Mouse (Mus musculus) naive thymus-derived CD4-positive, alpha-beta T cell, adult 5 months (primary cell): ENCODE data around the gene Dnajc28. TPM values are rescaled to one million over a fixed set of nuclear protein-coding genes. Genes with fewer than 3 reads are reported as not detected.

Source experiments
- polyA plus RNA-seq: library from polyadenylated mRNA; unstranded; fragments of 100-300 nt; shearing (Covaris generic); gene quantifications from one replicate; pipeline ENCODE4 v1.2.1, GENCODE M21; 2017

Dnajc28 gene
- 4.8 TPM for polyA plus RNA-seq

DNA sequence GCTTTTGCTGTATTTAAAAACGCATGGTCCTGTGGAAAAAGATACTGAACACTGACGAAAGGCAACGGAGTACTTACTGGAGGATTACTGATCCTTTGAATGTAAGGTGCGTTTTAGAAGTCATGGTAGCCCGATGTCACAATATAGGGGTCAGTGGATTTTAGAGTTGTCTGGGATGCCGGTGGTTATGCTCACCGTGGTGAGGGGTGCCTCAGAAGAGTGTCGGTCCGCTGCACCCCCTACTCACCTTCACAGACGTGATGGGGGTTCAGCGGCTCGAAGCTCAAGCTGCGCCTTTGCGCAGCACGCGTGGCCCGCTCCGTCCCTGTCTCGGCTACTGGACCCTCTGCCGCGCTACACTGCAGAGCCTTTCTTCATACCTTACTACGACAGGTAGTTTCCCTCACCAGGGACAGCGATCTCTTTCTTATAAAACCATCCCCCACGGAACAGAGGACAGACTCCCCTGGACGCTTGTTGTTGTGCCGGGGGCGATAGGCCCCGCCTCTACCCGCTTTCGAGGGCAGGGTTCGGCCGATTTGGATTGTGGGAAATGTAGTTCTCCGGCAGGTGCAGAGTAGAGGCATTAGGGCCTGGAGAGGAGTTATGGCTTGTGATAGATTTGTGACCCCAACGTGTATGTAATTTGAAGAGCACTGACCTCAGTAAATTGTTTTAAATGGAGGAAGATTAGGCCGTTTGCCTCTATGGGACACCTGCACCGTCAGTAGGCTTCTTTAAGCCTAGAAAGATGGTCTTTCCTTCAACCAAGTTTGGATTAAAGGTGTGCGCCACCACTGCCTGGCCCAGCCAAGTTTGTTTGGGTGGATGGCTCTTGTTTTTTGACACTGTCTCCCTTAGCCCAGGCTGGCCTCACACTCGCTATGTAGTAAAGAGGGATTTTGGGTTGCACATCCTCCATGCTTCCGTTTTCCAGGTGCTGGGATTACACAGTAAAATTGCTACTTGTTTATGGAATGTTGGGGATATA lies at the start of gene Dnajc28:
Gene Dnajc28, minus strand, starts transcription at position 516 of the 991 bp plus-strand sequence.

DNA sequence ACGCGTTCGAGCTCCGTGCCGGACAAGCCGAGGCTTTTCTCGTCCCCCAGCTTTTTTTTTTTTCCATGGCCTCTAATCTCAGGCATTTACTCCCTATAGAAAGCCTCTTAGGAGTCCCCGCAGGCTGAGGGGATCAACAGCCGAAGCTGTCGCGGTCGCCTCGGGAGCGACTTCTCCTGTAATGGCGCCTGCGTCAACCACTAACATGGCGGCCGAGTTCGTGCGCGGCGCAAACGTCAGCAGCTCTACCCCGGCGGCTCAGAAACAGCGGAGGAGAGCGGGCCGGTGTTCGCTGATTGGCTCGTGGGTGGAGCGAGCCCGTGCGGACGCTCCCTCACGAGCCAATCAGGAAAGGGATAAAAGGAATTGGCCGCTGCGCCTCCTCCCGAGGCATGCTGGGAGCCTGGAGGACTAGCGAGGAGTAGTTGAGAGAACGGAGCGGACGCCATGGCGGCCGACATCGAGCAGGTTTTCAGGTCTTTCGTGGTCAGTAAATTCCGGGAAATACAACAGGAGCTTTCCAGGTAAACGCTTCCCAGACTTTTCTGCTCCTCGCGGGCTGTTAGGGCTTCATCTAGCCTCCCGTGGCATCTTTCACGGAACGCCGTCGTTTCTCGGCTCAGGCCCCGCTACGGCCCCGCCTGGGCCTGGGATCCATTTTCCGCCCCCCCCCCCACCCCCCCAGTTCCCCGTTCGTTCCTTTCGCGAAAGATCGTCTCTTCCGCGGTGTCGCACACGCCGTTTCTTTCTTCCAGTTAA lies 28.8 kb upstream of the Dnajc28 start, which contains the start of gene Son:
Gene Son, plus strand, starts transcription at position 46 of the 759 bp plus-strand sequence.

DNA sequence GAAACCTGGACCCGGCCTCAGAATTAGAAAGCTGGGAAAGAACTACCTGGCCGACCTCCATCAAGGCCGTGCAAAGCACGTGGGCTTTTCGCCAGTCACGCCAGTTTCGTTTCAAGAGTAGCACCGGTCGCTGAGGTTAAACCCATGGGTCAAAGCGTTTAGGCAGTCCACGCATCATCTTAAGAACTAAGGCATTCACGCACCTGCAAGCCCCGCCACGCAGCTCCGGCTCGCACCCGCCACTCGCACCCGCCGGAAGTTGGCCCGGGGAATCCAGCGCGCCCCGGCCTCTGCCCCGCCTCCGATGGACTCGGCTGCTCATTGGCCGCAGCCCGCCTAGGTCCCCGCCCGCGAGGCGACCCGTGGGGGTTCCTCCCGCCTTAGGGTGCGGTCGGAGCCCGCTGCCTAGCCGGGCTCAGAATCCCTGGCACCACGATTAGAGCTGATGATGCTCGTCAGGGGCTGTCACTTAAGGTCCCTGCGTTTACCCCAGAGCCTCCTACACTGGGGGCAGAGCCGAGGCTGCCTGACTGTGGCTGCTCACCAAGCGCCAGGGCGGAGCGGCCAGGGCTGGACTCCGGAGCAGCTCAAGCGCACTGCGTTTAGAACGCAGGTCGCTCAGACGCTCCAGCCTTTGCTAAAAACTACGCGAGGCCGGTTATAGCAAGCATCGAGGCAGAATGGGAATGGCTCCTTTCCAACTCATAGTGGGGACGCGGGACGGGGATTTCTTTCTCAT lies 28.0 kb upstream of the Dnajc28 start, which contains the start of gene Gart:
Gene Gart, minus strand, starts transcription at position 272 of the 739 bp plus-strand sequence.

DNA sequence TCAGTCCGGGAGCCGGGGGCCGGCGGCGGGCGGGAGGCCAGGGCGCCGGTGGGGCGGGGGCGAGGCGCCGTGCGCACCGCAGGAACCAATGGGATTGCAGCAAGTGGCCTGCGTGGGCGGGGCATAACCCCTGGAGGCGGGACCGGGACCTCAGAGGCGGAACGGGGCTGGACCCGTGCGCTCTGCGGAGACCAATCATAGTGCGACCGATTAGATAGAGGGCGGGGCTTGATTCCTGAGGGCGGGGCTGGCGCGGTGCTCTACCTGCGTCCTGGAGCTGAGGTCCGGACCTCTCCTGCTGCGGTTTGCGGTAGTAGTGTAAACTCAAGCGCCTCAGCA lies 21.2 kb downstream of the Dnajc28 start, which contains the start of gene Tmem50b:
Gene Tmem50b, minus strand, starts transcription at position 129 of the 339 bp plus-strand sequence.

Other genes starting within 250 kb of the Dnajc28 start
- 66.4 TPM for gene Ifnar2, start 246.2 kb downstream of the Dnajc28 start, polyA plus RNA-seq
- not detected for gene Gm21970, start 227.3 kb downstream of the Dnajc28 start, polyA plus RNA-seq
- 44.1 TPM for gene Il10rb, start 212.9 kb downstream of the Dnajc28 start, polyA plus RNA-seq
- gene Ifnar1, start 133.8 kb downstream of the Dnajc28 start, polyA plus RNA-seq = 209 TPM
- 397 TPM for gene Ifngr2, start 72.0 kb downstream of the Dnajc28 start, polyA plus RNA-seq
- 53.8 TPM for gene Tmem50b, start 21.2 kb downstream of the Dnajc28 start, polyA plus RNA-seq
- gene Gart, start 27.9 kb upstream of the Dnajc28 start, polyA plus RNA-seq = 90.8 TPM
- gene Son, start 28.5 kb upstream of the Dnajc28 start, polyA plus RNA-seq = 152 TPM
- gene Donson, start 69.7 kb upstream of the Dnajc28 start, polyA plus RNA-seq = 160 TPM
- 41.3 TPM for gene Cryzl1, start 109.9 kb upstream of the Dnajc28 start, polyA plus RNA-seq
- gene Itsn1, start 110.3 kb upstream of the Dnajc28 start, polyA plus RNA-seq = 2.6 TPM